Mouse (Mus musculus) testis, adult 2 months (tissue): Measurements from ENCODE around the gene Riox2. TPM values are rescaled to one million over a fixed set of nuclear protein-coding genes. Genes with fewer than 3 reads are reported as not detected.
"Not testable (repeated sequence)": the region's sequence is repeated elsewhere in the genome, so short reads cannot be mapped to it uniquely, and the experiment has no call there.

Experiments used
- H3K27ac ChIP-seq: fragments of 200-500 bp; 2 replicates; pipeline ENCODE4 v1.5.1; 2012; ENCODE audit warnings: low read depth, low read length; ENCODE audit not compliant: control insufficient read depth, insufficient read depth
- H3K27me3 ChIP-seq: fragments of 200-500 bp; 2 replicates; pipeline ENCODE4 v1.6.1; 2012; ENCODE audit warnings: mild to moderate bottlenecking, low read length, moderate library complexity; ENCODE audit not compliant: control insufficient read depth, insufficient read depth
- H3K36me3 ChIP-seq: fragments of 200-500 bp; 2 replicates; pipeline ENCODE4 v1.6.1; 2012; ENCODE audit warnings: mild to moderate bottlenecking, low read length; ENCODE audit not compliant: control insufficient read depth, insufficient read depth
- H3K4me1 ChIP-seq: fragments of 200-500 bp; 2 replicates; pipeline ENCODE4 v1.6.1; 2012; ENCODE audit warnings: low read length; ENCODE audit not compliant: control insufficient read depth, insufficient read depth
- H3K4me3 ChIP-seq: fragments of 200-500 bp; 2 replicates; pipeline ENCODE4 v1.5.1; 2012; ENCODE audit warnings: low read depth, mild to moderate bottlenecking, low read length, moderate library complexity, mixed read lengths; ENCODE audit not compliant: control insufficient read depth
- CTCF ChIP-seq: fragments of 200-500 bp; IDR thresholded peaks from 2 replicates; pipeline ENCODE4 v1.5.1; 2012; ENCODE audit warnings: low read depth, mild to moderate bottlenecking, inconsistent platforms, low read length, moderate library complexity; ENCODE audit not compliant: control insufficient read depth, insufficient read depth, insufficient replicate concordance
- POLR2A ChIP-seq: fragments of 200-500 bp; IDR thresholded peaks from 2 replicates; pipeline ENCODE4 v1.6.1; 2012; ENCODE audit warnings: low read depth, mild to moderate bottlenecking, inconsistent platforms, low read length, moderate library complexity; ENCODE audit not compliant: control insufficient read depth
- polyA plus RNA-seq: library from polyadenylated mRNA; depleted of rRNA; stranded (reverse); fragments of >200 nt; gene quantifications from 2 replicates; pipeline ENCODE4 v1.2.3, GENCODE M21; 2012; rRNA removed

The Riox2 gene
- polyA plus RNA-seq, result 2.4 and 2.7 TPM in 2 replicates

GRCm38 (mm10) chr16:59471637-59472278 lies at the start of gene Riox2:
Gene Riox2, plus strand, starts transcription at chr16:59471775.
- TF ChIP-seq CTCF (peak; percentile 4; the same call in 1 of the 2 replicates), POLR2A (peak; percentile 48; the same call in 1 of the 2 replicates)
- H3K27me3 ChIP-seq, result no peaks in the 10 kb centered on the region
- H3K27ac ChIP-seq, result peak within 1 kb of the TSS; percentile 72

GRCm38 (mm10) chr16:59427960-59428359 lies 43.6 kb upstream of the Riox2 start:
- H3K4me1 ChIP-seq, result 0 out of 2 replicates have a peak, but pooled peaks cover 2% of the 10 kb centered on the region
- no peaks in the 10 kb centered on the region for H3K36me3 ChIP-seq
- H3K4me3 ChIP-seq, result no peak overlapping the region
- H3K27me3 ChIP-seq, result no peaks in the 10 kb centered on the region
- no peak for TF ChIP-seq POLR2A
- TF ChIP-seq CTCF, result no peak
- no peak overlapping the region for H3K27ac ChIP-seq

More at GRCm38 (mm10) chr16:59471637-59472278, at the start of gene Riox2:
- peak within 1 kb of the TSS; percentile 90 for H3K4me3 ChIP-seq
- H3K4me1 ChIP-seq, result peaks cover 3% of the 10 kb centered on the region; the same call in 1 of the 2 replicates
- no peaks in the 10 kb centered on the region for H3K36me3 ChIP-seq

GRCm38 (mm10) chr16:59433181-59433580 lies 38.4 kb upstream of the Riox2 start:
- H3K36me3 ChIP-seq, result no peaks in the 10 kb centered on the region
- H3K27ac ChIP-seq, result no peak overlapping the region
- no peaks in the 10 kb centered on the region for H3K4me1 ChIP-seq
- TF ChIP-seq POLR2A, result no peak
- TF ChIP-seq CTCF, result no peak
- H3K27me3 ChIP-seq, result no peaks in the 10 kb centered on the region
- H3K4me3 ChIP-seq, result no peak overlapping the region

GRCm38 (mm10) chr16:59444880-59445559 lies 26.6 kb upstream of the Riox2 start:
- H3K4me3 ChIP-seq, result no peak overlapping the region
- no peak overlapping the region for H3K27ac ChIP-seq
- no peak for TF ChIP-seq CTCF
- TF ChIP-seq POLR2A, result no peak
- H3K4me1 ChIP-seq, result no peaks in the 10 kb centered on the region
- H3K27me3 ChIP-seq, result no peaks in the 10 kb centered on the region
- no peaks in the 10 kb centered on the region for H3K36me3 ChIP-seq

- Histone ChIP-seq H3K27ac (no peak overlapping the region), H3K36me3 (no peaks in the 10 kb centered on the region), H3K4me3 (no peak overlapping the region), H3K4me1 (no peaks in the 10 kb centered on the region), H3K27me3 (no peaks in the 10 kb centered on the region)
- TF ChIP-seq CTCF, result no peak
- TF ChIP-seq POLR2A, result no peak
Observed at GRCm38 (mm10) chr16:59448181-59448580, 23.4 kb upstream of the Riox2 start.

GRCm38 (mm10) chr16:59449092-59449491 lies 22.5 kb upstream of the Riox2 start:
- no peak for TF ChIP-seq CTCF
- TF ChIP-seq POLR2A, result no peak
- H3K36me3 ChIP-seq, result no peaks in the 10 kb centered on the region
- H3K27me3 ChIP-seq, result no peaks in the 10 kb centered on the region
- H3K4me1 ChIP-seq, result no peaks in the 10 kb centered on the region
- H3K27ac ChIP-seq, result no peak overlapping the region
- H3K4me3 ChIP-seq, result no peak overlapping the region

- TF ChIP-seq POLR2A, result no peak
- no peak for TF ChIP-seq CTCF
- no peaks in the 10 kb centered on the region for H3K27me3 ChIP-seq
- H3K27ac ChIP-seq, result no peak overlapping the region
- H3K4me1 ChIP-seq, result no peaks in the 10 kb centered on the region
- H3K4me3 ChIP-seq, result no peak overlapping the region
- H3K36me3 ChIP-seq, result no peaks in the 10 kb centered on the region
Observed at GRCm38 (mm10) chr16:59451813-59452212, 19.8 kb upstream of the Riox2 start.

GRCm38 (mm10) chr16:59459259-59459861 lies 12.2 kb upstream of the Riox2 start:
- H3K27me3 ChIP-seq, H3K27ac ChIP-seq, H3K4me1 ChIP-seq, H3K36me3 ChIP-seq, H3K4me3 ChIP-seq: not testable (repeated sequence)
